Mouse (Mus musculus) small intestine, adult 2 months (tissue): ENCODE results near the gene Atg9b. TPM values are rescaled to one million over a fixed set of nuclear protein-coding genes. Genes with fewer than 3 reads are reported as not detected.

ENCODE experiments used
- H3K27ac ChIP-seq: fragments of 200-500 bp; 2 replicates; pipeline ENCODE4 v1.5.1; 2012; ENCODE audit warnings: low read depth, low read length, control low read depth, inconsistent platforms; ENCODE audit not compliant: insufficient read depth
- H3K27me3 ChIP-seq: fragments of 200-500 bp; 2 replicates; pipeline ENCODE4 v1.6.1; 2012; ENCODE audit warnings: mild to moderate bottlenecking, moderate library complexity, low read length, inconsistent platforms; ENCODE audit not compliant: control insufficient read depth, insufficient read depth
- H3K36me3 ChIP-seq: fragments of 200-500 bp; 2 replicates; pipeline ENCODE4 v1.6.1; 2012; ENCODE audit warnings: mild to moderate bottlenecking, low read length, control low read depth, inconsistent platforms; ENCODE audit not compliant: control insufficient read depth, insufficient read depth
- H3K4me1 ChIP-seq: fragments of 200-500 bp; 2 replicates; pipeline ENCODE4 v1.6.1; 2012; ENCODE audit warnings: low read length, inconsistent platforms, mixed read lengths; ENCODE audit not compliant: control insufficient read depth, insufficient read depth, insufficient read length
- H3K4me3 ChIP-seq: fragments of 200-500 bp; 2 replicates; pipeline ENCODE4 v1.5.1; 2012; ENCODE audit warnings: low read depth, mild to moderate bottlenecking, control low read depth, inconsistent platforms, low read length, moderate library complexity
- CTCF ChIP-seq: fragments of 200-500 bp; IDR thresholded peaks from 2 replicates; pipeline ENCODE4 v1.5.1; 2012; ENCODE audit warnings: low read depth, mild to moderate bottlenecking, control low read depth, inconsistent platforms, low read length, moderate library complexity, mixed read lengths; ENCODE audit not compliant: insufficient replicate concordance, insufficient read length; ENCODE audit errors: extremely low read depth
- POLR2A ChIP-seq: fragments of 200-500 bp; IDR thresholded peaks from 2 replicates; pipeline ENCODE4 v1.6.1; 2012; ENCODE audit warnings: low read depth, mild to moderate bottlenecking, control low read depth, inconsistent platforms, low read length, moderate library complexity
- WGBS: fragments of 180-500 bp; shearing (Covaris S2); methylation state at CpG from one replicate; pipeline ENCODE4 v1.1.7; 2018; 5-methylcytosine and 5-hydroxymethylcytosine counted together
- polyA plus RNA-seq: library from polyadenylated mRNA; depleted of rRNA; stranded (reverse); fragments of >200 nt; gene quantifications from 2 replicates; pipeline ENCODE4 v1.2.3, GENCODE M21; 2012

Atg9b gene
- polyA plus RNA-seq, 1 experiment, result 0.43 TPM

GRCm38 (mm10) chr5:24347186-24347875 lies 44.6 kb downstream of the Atg9b start:
- WGBS, result 37% methylated on average over 7 of the region's 7 CpGs
- no peaks in the 10 kb centered on the region for H3K36me3 ChIP-seq
- 0 out of 2 replicates have a peak overlapping the region, but pooled peaks have one; percentile 68 for H3K4me3 ChIP-seq
- TF ChIP-seq CTCF (no peak), POLR2A (no peak)
- peaks cover 17% of the 10 kb centered on the region for H3K27me3 ChIP-seq
- peak overlapping the region; percentile 32; the same call in 1 of the 2 replicates for H3K27ac ChIP-seq
- H3K4me1 ChIP-seq, result peaks cover 20% of the 10 kb centered on the region

GRCm38 (mm10) chr5:24346313-24346712 lies 45.6 kb downstream of the Atg9b start:
- H3K4me1 ChIP-seq, result peaks cover 18% of the 10 kb centered on the region
- no peaks in the 10 kb centered on the region for H3K36me3 ChIP-seq
- TF ChIP-seq POLR2A (no peak), CTCF (no peak)
- peaks cover 7% of the 10 kb centered on the region for H3K27me3 ChIP-seq
- WGBS, result 88% methylated on average over 7 of the region's 7 CpGs
- H3K27ac ChIP-seq, result no peak overlapping the region
- H3K4me3 ChIP-seq, result no peak overlapping the region

GRCm38 (mm10) chr5:24344477-24345051 lies 47.4 kb downstream of the Atg9b start:
- peak overlapping the region; percentile 40; the same call in 1 of the 2 replicates for H3K27ac ChIP-seq
- H3K36me3 ChIP-seq, result no peaks in the 10 kb centered on the region
- peaks cover 18% of the 10 kb centered on the region for H3K4me1 ChIP-seq
- 8% methylated on average over 12 of the region's 12 CpGs for WGBS
- no peak overlapping the region for H3K4me3 ChIP-seq
- H3K27me3 ChIP-seq, result no peaks in the 10 kb centered on the region; the same call in 1 of the 2 replicates
- no peak for TF ChIP-seq POLR2A
- no peak for TF ChIP-seq CTCF

GRCm38 (mm10) chr5:24343977-24344436 lies 47.9 kb downstream of the Atg9b start:
- Histone ChIP-seq H3K27me3 (no peaks in the 10 kb centered on the region; the same call in 1 of the 2 replicates), H3K36me3 (no peaks in the 10 kb centered on the region), H3K4me3 (no peak overlapping the region), H3K27ac (peak overlapping the region; percentile 20; the same call in 1 of the 2 replicates), H3K4me1 (peaks cover 15% of the 10 kb centered on the region)
- WGBS, result 48% methylated on average over 2 of the region's 2 CpGs
- TF ChIP-seq CTCF (no peak), POLR2A (no peak)

- TF ChIP-seq POLR2A (no peak), CTCF (no peak)
- H3K36me3 ChIP-seq, result no peaks in the 10 kb centered on the region
- H3K27ac ChIP-seq, result no peak overlapping the region
These were observed 48.6 kb downstream of the Atg9b start for GRCm38 (mm10) chr5:24343379-24343778.

GRCm38 (mm10) chr5:24342966-24343365 lies 49.0 kb downstream of the Atg9b start:
- WGBS, result 66% methylated on average over 8 of the region's 8 CpGs
- H3K4me1 ChIP-seq, result peaks cover 6% of the 10 kb centered on the region
- no peak for TF ChIP-seq POLR2A
- TF ChIP-seq CTCF, result no peak
- no peak overlapping the region for H3K4me3 ChIP-seq
- no peak overlapping the region for H3K27ac ChIP-seq
- H3K36me3 ChIP-seq, result no peaks in the 10 kb centered on the region
- H3K27me3 ChIP-seq, result no peaks in the 10 kb centered on the region

More at GRCm38 (mm10) chr5:24343379-24343778, 48.6 kb downstream of the Atg9b start:
- Histone ChIP-seq H3K4me1 (peaks cover 9% of the 10 kb centered on the region), H3K4me3 (no peak overlapping the region), H3K27me3 (no peaks in the 10 kb centered on the region)

GRCm38 (mm10) chr5:24342205-24342963 lies 49.6 kb downstream of the Atg9b start:
- no peaks in the 10 kb centered on the region for H3K36me3 ChIP-seq
- H3K4me1 ChIP-seq, result peaks cover 3% of the 10 kb centered on the region; the same call in 1 of the 2 replicates
- H3K27ac ChIP-seq, result no peak overlapping the region
- no peak overlapping the region for H3K4me3 ChIP-seq
- TF ChIP-seq POLR2A (no peak), CTCF (no peak)
- 81% methylated on average over 14 of the region's 14 CpGs for WGBS
- no peaks in the 10 kb centered on the region for H3K27me3 ChIP-seq
